Mouse (Mus musculus) liver, embryonic 13.5 days (tissue): Measurements from ENCODE around the gene AI854703. TPM values are rescaled to one million over a fixed set of nuclear protein-coding genes. Genes with fewer than 3 reads are reported as not detected.

Experiments used
- ATAC-seq: fragments of 200-750 bp; cut with Nextera tagmentation; 2 replicates; pipeline ENCODE4 v1.8.0; 2017; ENCODE audit warnings: low read depth, mild to moderate bottlenecking, moderate number of reproducible peaks, moderate library complexity
- DNase-seq: peaks from one replicate; pipeline ENCODE4 v3.0.0; 2022
- H3K27ac ChIP-seq: fragments of 300-500 bp; sonication (generic); 2 replicates; pipeline ENCODE4 v1.5.1; 2015; ENCODE audit warnings: moderate library complexity, mild to moderate bottlenecking, inconsistent platforms
- H3K27me3 ChIP-seq: fragments of 300-500 bp; sonication (generic); 2 replicates; pipeline ENCODE4 v1.6.1; 2015; ENCODE audit warnings: mild to moderate bottlenecking, inconsistent platforms
- H3K36me3 ChIP-seq: fragments of 300-500 bp; sonication (generic); 2 replicates; pipeline ENCODE4 v1.6.1; 2015; ENCODE audit warnings: mild to moderate bottlenecking, inconsistent platforms
- H3K4me1 ChIP-seq: fragments of 300-500 bp; sonication (generic); replicated peaks from 2 replicates; pipeline ENCODE4 v1.6.1; 2015; ENCODE audit warnings: inconsistent platforms
- H3K4me2 ChIP-seq: fragments of 300-500 bp; sonication (generic); 2 replicates; pipeline ENCODE4 v1.6.1; 2015; ENCODE audit warnings: inconsistent platforms, mild to moderate bottlenecking, moderate library complexity
- H3K4me3 ChIP-seq: fragments of 300-500 bp; sonication (generic); replicated peaks from 2 replicates; pipeline ENCODE4 v1.5.1; 2015; ENCODE audit warnings: mild to moderate bottlenecking, inconsistent platforms
- H3K9ac ChIP-seq: fragments of 300-500 bp; sonication (generic); 2 replicates; pipeline ENCODE4 v1.6.1; 2015; ENCODE audit warnings: mild to moderate bottlenecking, inconsistent platforms
- H3K9me3 ChIP-seq: fragments of 300-500 bp; sonication (generic); replicated peaks from 2 replicates; pipeline ENCODE4 v1.6.1; 2016; ENCODE audit warnings: inconsistent platforms
- WGBS: fragments of 180-500 bp; shearing (Covaris S2); methylation state at CpG from one replicate; pipeline ENCODE4 v1.1.7; 2015; ENCODE audit not compliant: insufficient replicate concordance; 5-methylcytosine and 5-hydroxymethylcytosine counted together
- polyA plus RNA-seq: library from polyadenylated mRNA; unstranded; fragments of >200 nt; fragmentation: Nextera tagmentation; extraction: Ambion mirVana; gene quantifications from 2 replicates; pipeline ENCODE4 v1.2.1, GENCODE M21; 2015

The AI854703 gene
- polyA plus RNA-seq, 1 experiment from 2014 or later = 0.20 TPM

GRCm38 (mm10) chr6:48595278-48595677, 31.3 kb upstream of the AI854703 start:
- ATAC-seq = no peak
- Histone ChIP-seq H3K4me2 (peak overlapping the region; percentile 79), H3K27ac (no peak overlapping the region), H3K9ac (peak overlapping the region; percentile 76; the same call in 1 of the 2 replicates), H3K27me3 (no peaks in the 10 kb centered on the region), H3K36me3 (peaks cover 47% of the 10 kb centered on the region), H3K4me1 (peaks cover 57% of the 10 kb centered on the region), H3K9me3 (peaks cover 12% of the 10 kb centered on the region; the same call in 1 of the 2 replicates), H3K4me3 (peak overlapping the region; percentile 69)
- no peak for DNase-seq
- 32% methylated on average over 1 of the region's 1 CpGs for WGBS

- no peak overlapping the region for H3K4me2 ChIP-seq
- no peaks in the 10 kb centered on the region for H3K27me3 ChIP-seq
- no peak overlapping the region for H3K9ac ChIP-seq
- H3K4me1 ChIP-seq = peaks cover 58% of the 10 kb centered on the region
- no peak for DNase-seq
- no peak for ATAC-seq
- H3K36me3 ChIP-seq = peaks cover 47% of the 10 kb centered on the region
- H3K27ac ChIP-seq = no peak overlapping the region
- no peak overlapping the region for H3K4me3 ChIP-seq
- WGBS = 89% methylated on average over 45 of the region's 45 CpGs
- H3K9me3 ChIP-seq = peaks cover 12% of the 10 kb centered on the region; the same call in 1 of the 2 replicates
These were observed 29.9 kb upstream of the AI854703 start for GRCm38 (mm10) chr6:48596545-48597232.

- DNase-seq = no peak
- H3K36me3 ChIP-seq = peaks cover 47% of the 10 kb centered on the region
- 91% methylated on average over 27 of the region's 27 CpGs for WGBS
- ATAC-seq = no peak
- no peak overlapping the region for H3K4me3 ChIP-seq
- H3K9ac ChIP-seq = no peak overlapping the region
- no peak overlapping the region for H3K4me2 ChIP-seq
- H3K27me3 ChIP-seq = no peaks in the 10 kb centered on the region
- no peak overlapping the region for H3K27ac ChIP-seq
- peaks cover 12% of the 10 kb centered on the region; the same call in 1 of the 2 replicates for H3K9me3 ChIP-seq
- peaks cover 59% of the 10 kb centered on the region for H3K4me1 ChIP-seq
These were observed 29.3 kb upstream of the AI854703 start for GRCm38 (mm10) chr6:48597233-48597625.

- Histone ChIP-seq H3K4me1 (peaks cover 45% of the 10 kb centered on the region), H3K4me3 (no peak overlapping the region), H3K4me2 (peak overlapping the region; percentile 95; the same call in 1 of the 2 replicates), H3K36me3 (peaks cover 44% of the 10 kb centered on the region), H3K9me3 (peaks cover 12% of the 10 kb centered on the region; the same call in 1 of the 2 replicates), H3K27me3 (no peaks in the 10 kb centered on the region), H3K9ac (no peak overlapping the region), H3K27ac (no peak overlapping the region)
- no peak for ATAC-seq
- 59% methylated on average over 1 of the region's 1 CpGs for WGBS
- DNase-seq = no peak
These were observed 26.0 kb upstream of the AI854703 start for GRCm38 (mm10) chr6:48600594-48600993.

DNA sequence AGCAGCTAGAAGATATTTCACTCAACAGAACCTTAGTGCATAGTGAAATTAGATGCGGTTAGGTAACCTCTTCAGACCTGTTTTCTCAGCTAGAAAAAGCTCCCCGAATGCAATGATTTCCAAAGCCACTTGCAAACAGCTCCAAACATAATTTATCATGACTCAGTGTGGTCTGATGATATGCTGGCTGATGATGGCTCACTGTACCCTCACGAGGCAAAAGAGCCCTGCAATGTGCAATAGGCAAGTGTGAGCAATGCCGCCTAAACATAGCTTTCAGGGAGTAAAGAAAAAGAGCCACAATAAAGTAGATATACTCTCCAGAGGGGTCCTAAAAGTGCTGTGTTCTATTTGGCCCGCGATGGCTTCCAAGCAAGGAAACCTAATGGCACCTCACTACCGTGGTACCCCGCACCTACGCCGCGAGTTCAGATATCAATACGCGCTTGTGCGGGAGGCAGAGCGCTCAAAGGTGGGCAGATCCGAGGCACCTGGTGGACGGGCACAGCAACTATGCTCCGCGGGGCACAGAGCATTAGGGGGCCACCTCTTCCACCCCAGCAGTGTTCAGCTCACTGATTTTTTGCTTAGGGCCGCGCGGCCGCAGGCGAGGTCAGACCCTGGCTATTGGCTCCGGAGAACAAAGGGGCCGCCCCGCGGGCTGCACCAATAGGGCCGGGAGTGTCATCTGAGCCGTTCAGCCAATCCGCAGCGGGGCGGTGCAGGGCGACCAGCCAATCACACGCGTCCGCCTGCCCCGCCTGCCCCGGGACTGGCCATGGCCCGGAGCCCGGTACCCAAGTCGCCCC, 25.1 kb upstream of the AI854703 start, which contains the start of gene Zfp775:
Gene Zfp775 (plus strand): TSS at position 793 of the 809 bp plus-strand sequence.
- Histone ChIP-seq H3K36me3 (peaks cover 37% of the 10 kb centered on the region), H3K9me3 (peaks cover 8% of the 10 kb centered on the region; the same call in 1 of the 2 replicates), H3K4me1 (peaks cover 45% of the 10 kb centered on the region), H3K4me2 (peak within 1 kb of the TSS; percentile 95), H3K9ac (peak within 1 kb of the TSS; percentile 72), H3K27me3 (no peaks in the 10 kb centered on the region), H3K4me3 (peak within 1 kb of the TSS; percentile 72), H3K27ac (peak within 1 kb of the TSS; percentile 75)
- 5% methylated on average over 42 of the region's 42 CpGs for WGBS
- peak; percentile 99 for ATAC-seq
- peak; percentile 90 for DNase-seq

DNA sequence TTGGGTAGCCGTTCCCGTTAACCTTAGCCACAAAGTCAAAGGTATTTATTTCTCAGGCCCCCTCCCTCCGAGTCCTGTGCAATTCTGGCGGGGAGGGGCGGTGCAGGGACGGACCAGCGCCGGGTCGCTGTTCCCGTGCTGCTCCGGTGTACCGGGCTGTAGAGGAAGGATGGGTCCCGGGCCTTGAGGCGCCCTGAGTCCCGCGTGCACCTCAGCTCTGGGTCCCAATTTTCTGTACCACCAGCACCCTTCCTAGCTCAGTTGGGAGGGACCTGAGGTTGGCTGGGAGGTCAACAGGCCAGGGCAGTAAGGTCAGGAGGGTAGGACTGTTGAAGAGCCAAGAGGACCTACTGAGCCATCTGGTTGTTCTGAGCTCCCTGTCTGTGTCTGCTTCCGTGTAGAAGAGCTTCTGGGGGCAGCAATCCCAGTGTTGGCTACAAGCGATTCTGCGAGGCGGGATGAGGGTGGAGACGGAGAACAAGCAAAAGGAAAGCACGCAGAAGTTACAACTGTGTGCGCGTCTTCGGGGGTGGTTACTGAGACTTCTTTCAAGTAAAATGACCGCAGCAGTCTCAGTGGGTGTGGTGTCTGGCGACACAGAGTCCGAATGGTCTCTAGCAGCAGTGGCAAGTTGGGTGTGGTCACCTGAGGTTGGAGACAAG, 24.4 kb upstream of the AI854703 start:
- peaks cover 45% of the 10 kb centered on the region for H3K4me1 ChIP-seq
- peak overlapping the region; percentile 75 for H3K27ac ChIP-seq
- peak overlapping the region; percentile 72 for H3K9ac ChIP-seq
- peak; percentile 20 for DNase-seq
- H3K4me2 ChIP-seq = peak overlapping the region; percentile 95
- peak; percentile 65 for ATAC-seq
- peak overlapping the region; percentile 72 for H3K4me3 ChIP-seq
- peaks cover 30% of the 10 kb centered on the region for H3K36me3 ChIP-seq
- H3K9me3 ChIP-seq = peaks cover 1% of the 10 kb centered on the region; the same call in 1 of the 2 replicates
- 2% methylated on average over 28 of the region's 28 CpGs for WGBS
- H3K27me3 ChIP-seq = no peaks in the 10 kb centered on the region

- Histone ChIP-seq H3K4me3 (no peak overlapping the region), H3K9me3 (no peaks in the 10 kb centered on the region), H3K27ac (no peak overlapping the region), H3K9ac (no peak overlapping the region), H3K4me1 (peaks cover 10% of the 10 kb centered on the region), H3K36me3 (no peaks in the 10 kb centered on the region), H3K4me2 (no peak overlapping the region), H3K27me3 (no peaks in the 10 kb centered on the region)
- ATAC-seq = no peak
- 79% methylated on average over 2 of the region's 2 CpGs for WGBS
- no peak for DNase-seq
These were observed 18.4 kb upstream of the AI854703 start for GRCm38 (mm10) chr6:48608124-48608523.

- Histone ChIP-seq H3K27ac (no peak overlapping the region), H3K36me3 (peaks cover 3% of the 10 kb centered on the region; the same call in 1 of the 2 replicates), H3K27me3 (no peaks in the 10 kb centered on the region), H3K4me3 (no peak overlapping the region), H3K4me1 (peaks cover 8% of the 10 kb centered on the region), H3K9me3 (no peaks in the 10 kb centered on the region), H3K4me2 (no peak overlapping the region), H3K9ac (no peak overlapping the region)
- WGBS = 44% methylated on average over 7 of the region's 7 CpGs
- ATAC-seq = peak; percentile 53
- DNase-seq = no peak
These were observed 17.1 kb upstream of the AI854703 start for GRCm38 (mm10) chr6:48609512-48609911.

GRCm38 (mm10) chr6:48610657-48611056, 15.9 kb upstream of the AI854703 start:
- Histone ChIP-seq H3K9ac (no peak overlapping the region), H3K4me3 (no peak overlapping the region), H3K27ac (no peak overlapping the region), H3K27me3 (no peaks in the 10 kb centered on the region), H3K9me3 (no peaks in the 10 kb centered on the region), H3K4me2 (no peak overlapping the region), H3K4me1 (peaks cover 8% of the 10 kb centered on the region), H3K36me3 (peaks cover 3% of the 10 kb centered on the region; the same call in 1 of the 2 replicates)
- WGBS = 64% methylated on average over 3 of the region's 3 CpGs
- DNase-seq (no peak), ATAC-seq (no peak)

- no peaks in the 10 kb centered on the region for H3K27me3 ChIP-seq
- DNase-seq = no peak
- 64% methylated on average over 4 of the region's 4 CpGs for WGBS
- H3K4me1 ChIP-seq = peaks cover 8% of the 10 kb centered on the region
- H3K27ac ChIP-seq = no peak overlapping the region
- no peak for ATAC-seq
- no peak overlapping the region for H3K9ac ChIP-seq
- H3K4me3 ChIP-seq = no peak overlapping the region
- H3K4me2 ChIP-seq = no peak overlapping the region
- H3K36me3 ChIP-seq = peaks cover 3% of the 10 kb centered on the region; the same call in 1 of the 2 replicates
- no peaks in the 10 kb centered on the region for H3K9me3 ChIP-seq
These were observed 13.1 kb upstream of the AI854703 start for GRCm38 (mm10) chr6:48613464-48613863.

DNA sequence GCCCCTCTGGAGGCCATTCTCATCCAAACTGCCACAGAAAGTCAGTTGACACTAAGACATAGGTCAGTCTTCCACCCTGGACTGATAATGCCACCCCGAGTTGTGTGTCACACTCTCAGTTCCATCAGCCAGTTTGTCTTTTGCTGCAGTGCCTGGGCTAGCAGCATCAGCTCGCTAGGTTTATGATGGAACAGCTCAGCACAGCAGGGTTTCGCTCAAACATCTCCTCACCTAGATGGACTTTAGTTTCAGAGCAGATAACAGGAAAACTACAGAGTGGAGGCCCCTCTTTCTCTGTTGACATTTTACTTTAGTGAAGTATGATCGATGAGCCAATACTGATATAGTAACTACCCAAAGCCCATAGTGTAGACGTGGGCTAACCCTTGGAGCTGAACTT, 11.8 kb upstream of the AI854703 start:
- Histone ChIP-seq H3K36me3 (peaks cover 12% of the 10 kb centered on the region), H3K27ac (no peak overlapping the region), H3K4me3 (no peak overlapping the region), H3K9me3 (no peaks in the 10 kb centered on the region), H3K4me2 (no peak overlapping the region), H3K4me1 (no peaks in the 10 kb centered on the region), H3K27me3 (no peaks in the 10 kb centered on the region), H3K9ac (no peak overlapping the region)
- DNase-seq (no peak), ATAC-seq (peak; percentile 43; the same call in 1 of the 2 replicates)
- 63% methylated on average over 5 of the region's 5 CpGs for WGBS
